Mouse (Mus musculus) small intestine, adult 10 weeks (tissue): ENCODE measurements around the gene Tas2r105. TPM values are rescaled to one million over a fixed set of nuclear protein-coding genes. Genes with fewer than 3 reads are reported as not detected.

ENCODE experiments used
- polyA plus RNA-seq: library from polyadenylated mRNA; stranded (reverse); fragments of 350-450 nt; fragmentation: Illumina TruSeq; extraction: RNeasy Lipid Tissue Mini Kit (QIAGEN cat#74804); gene quantifications from one replicate; pipeline ENCODE4 v1.2.3, GENCODE M21; 2014; ENCODE audit warnings: low replicate concordance

The Tas2r105 gene
- polyA plus RNA-seq, result not detected

GRCm38 (mm10) chr6:131687395-131687794, at the start of gene Tas2r105:
TSS of gene Tas2r105 (minus strand) at chr6:131687495.

DNA sequence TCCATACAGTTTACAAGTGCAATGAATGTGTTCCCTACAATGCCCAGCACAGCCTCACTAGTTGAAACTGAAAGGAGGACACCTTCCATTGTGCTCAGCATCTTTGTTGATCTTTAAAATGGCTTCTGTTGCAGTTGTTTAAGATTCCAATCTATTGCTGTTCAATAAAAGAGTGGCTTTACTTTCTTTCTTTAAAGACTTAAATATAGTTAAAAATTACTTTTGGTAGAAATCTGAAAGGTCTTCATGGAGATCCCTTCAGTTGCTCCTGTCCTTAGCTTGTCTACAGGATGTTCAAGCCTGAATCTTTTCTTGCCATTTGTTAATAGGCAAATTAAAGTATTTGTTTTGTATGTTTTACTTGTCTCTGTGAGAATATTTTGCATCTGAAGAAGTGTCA, 2.7 kb upstream of the Tas2r105 start, which contains the start of gene Tas2r114:
Gene Tas2r114 (minus strand): TSS at position 101 of the 400 bp plus-strand sequence.

DNA sequence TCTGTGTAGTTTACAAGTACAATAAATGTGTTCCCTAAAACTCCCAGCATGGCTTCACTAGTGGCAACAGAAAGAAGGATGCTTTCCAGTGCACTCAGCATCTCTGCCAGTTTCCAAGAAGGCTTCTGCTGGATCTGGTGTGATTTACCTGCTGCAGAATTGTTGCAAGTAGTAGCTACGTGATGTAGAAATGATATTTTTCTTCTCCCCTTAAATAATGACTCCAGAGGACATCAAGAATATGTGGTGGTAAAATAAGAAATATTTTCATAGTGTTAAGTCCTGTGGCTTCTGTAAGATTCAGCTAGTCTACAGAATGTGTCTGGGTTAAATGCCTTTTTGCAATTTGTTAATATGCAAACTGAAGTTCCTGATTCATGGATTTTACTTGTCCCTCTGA, 1.7 kb downstream of the Tas2r105 start, which contains the start of gene Tas2r104:
Gene Tas2r104 (minus strand): TSS at position 101 of the 400 bp plus-strand sequence.

DNA sequence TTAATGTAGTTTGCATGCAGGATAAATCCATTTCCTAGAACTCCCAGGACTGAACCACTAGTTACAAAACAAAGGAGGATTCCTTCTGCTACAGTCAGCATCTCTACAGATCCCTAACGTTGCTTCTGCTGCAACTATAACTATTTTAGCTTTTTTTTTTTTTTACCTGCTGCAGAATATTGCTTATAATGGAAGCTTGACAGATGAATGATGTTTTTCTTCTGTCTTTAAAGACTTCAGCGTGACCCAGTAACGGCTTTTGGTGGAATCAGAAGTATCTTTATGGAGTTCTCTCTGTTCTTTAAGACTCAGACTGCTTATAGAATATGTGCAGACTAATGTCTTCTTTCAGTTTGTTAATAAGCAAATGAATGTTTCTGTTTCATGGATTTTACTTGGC, 8.5 kb downstream of the Tas2r105 start, which contains the start of gene Tas2r106:
Gene Tas2r106 (minus strand): TSS at position 101 of the 400 bp plus-strand sequence.

DNA sequence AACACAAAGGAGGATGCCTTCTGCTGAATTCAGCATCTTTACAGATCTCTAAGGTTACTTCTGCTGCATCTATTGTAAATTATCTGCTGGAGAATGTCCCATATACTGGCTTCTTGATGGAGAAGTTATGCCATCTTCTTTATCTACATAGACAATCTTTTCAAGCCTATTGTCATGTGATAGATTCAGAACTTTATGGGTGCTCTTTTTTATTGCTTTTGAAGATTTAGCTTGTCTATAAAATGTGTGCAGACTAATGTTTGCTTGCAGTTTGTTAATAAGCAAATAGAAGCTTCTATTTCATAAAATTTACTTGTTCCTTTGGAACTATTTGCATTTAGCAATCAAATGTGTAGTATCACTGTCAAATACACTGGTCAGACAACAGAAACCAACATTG, 27.2 kb downstream of the Tas2r105 start, which contains the start of gene Tas2r107:
Gene Tas2r107 (minus strand): TSS at position 101 of the 400 bp plus-strand sequence.

Other genes starting within 250 kb of the Tas2r105 start
- not detected for gene 5430401F13Rik, start 201.1 kb downstream of the Tas2r105 start, polyA plus RNA-seq
- gene Gm6619, start 201.1 kb downstream of the Tas2r105 start, polyA plus RNA-seq, result not detected
- gene Tas2r130, start 56.6 kb downstream of the Tas2r105 start, polyA plus RNA-seq, result not detected
- gene Tas2r107, start 27.3 kb downstream of the Tas2r105 start, polyA plus RNA-seq, result not detected
- not detected for gene Tas2r106, start 8.6 kb downstream of the Tas2r105 start, polyA plus RNA-seq
- not detected for gene Tas2r104, start 1.8 kb downstream of the Tas2r105 start, polyA plus RNA-seq
- gene Tas2r114, start 2.6 kb upstream of the Tas2r105 start, polyA plus RNA-seq, result not detected